Mouse (Mus musculus) heart, adult 2 months (tissue): ENCODE data around the gene Lhx4. TPM values are rescaled to one million over a fixed set of nuclear protein-coding genes. Genes with fewer than 3 reads are reported as not detected.
A peak's percentile ranks its signal among the peaks of the same experiment; 100 is the strongest.

Experiments
- DNase-seq, 2 experiments: peaks; one replicate each; pipeline ENCODE4 v3.0.0; 2021
- H3K27ac ChIP-seq: fragments of 200-600 bp; 2 replicates; pipeline ENCODE4 v1.8.1; 2022
- H3K27me3 ChIP-seq: fragments of 200-500 bp; 2 replicates; pipeline ENCODE4 v1.6.1; 2012; ENCODE audit warnings: mild to moderate bottlenecking, low read length, inconsistent platforms, mixed read lengths; ENCODE audit not compliant: control insufficient read depth, insufficient read depth
- H3K36me3 ChIP-seq: fragments of 200-500 bp; 2 replicates; pipeline ENCODE4 v1.6.1; 2012; ENCODE audit warnings: low read length, inconsistent platforms; ENCODE audit not compliant: control insufficient read depth, insufficient read depth
- H3K4me1 ChIP-seq: fragments of 200-500 bp; 2 replicates; pipeline ENCODE4 v1.6.1; 2011; ENCODE audit warnings: low read length; ENCODE audit not compliant: control insufficient read depth, insufficient read depth
- H3K4me3 ChIP-seq: fragments of 200-600 bp; 2 replicates; pipeline ENCODE4 v1.8.1; 2022
- H3K79me2 ChIP-seq: fragments of 200-500 bp; replicated peaks from 2 replicates; pipeline ENCODE4 v1.6.1; 2012; ENCODE audit warnings: mild to moderate bottlenecking, inconsistent platforms, low read length, moderate library complexity, mixed read lengths; ENCODE audit not compliant: control insufficient read depth, insufficient read depth
- H3K9ac ChIP-seq: fragments of 200-500 bp; 2 replicates; pipeline ENCODE4 v1.6.1; 2012; ENCODE audit warnings: low read depth, mild to moderate bottlenecking, control low read depth, inconsistent platforms, low read length, mixed read lengths
- CTCF ChIP-seq: fragments of 200-600 bp; IDR thresholded peaks from 2 replicates; pipeline ENCODE4 v1.8.1; 2022; ENCODE audit warnings: antibody characterized with exemption, mild to moderate bottlenecking, moderate library complexity
- EP300 ChIP-seq: fragments of 200-500 bp; IDR thresholded peaks from 2 replicates; pipeline ENCODE4 v1.6.1; 2011; ENCODE audit warnings: low read depth, low read length, control low read depth; ENCODE audit not compliant: insufficient read depth
- POLR2A ChIP-seq: fragments of 200-500 bp; IDR thresholded peaks from 2 replicates; pipeline ENCODE4 v1.6.1; 2011; ENCODE audit warnings: mild to moderate bottlenecking, low read depth, low read length, control low read depth; ENCODE audit not compliant: insufficient read depth
- WGBS: fragments of 180-500 bp; shearing (Covaris S2); methylation state at CpG from one replicate; pipeline ENCODE4 v1.1.7; 2018; 5-methylcytosine and 5-hydroxymethylcytosine counted together
- intact Hi-C: fragments of 180-260 bp; cut with DNase I; formaldehyde crosslinking; loops from one replicate; pipeline ENCODE4 v1.15.1; 2025
- polyA plus RNA-seq: library from polyadenylated mRNA; depleted of rRNA; stranded (reverse); fragments of >200 nt; gene quantifications from 2 replicates; pipeline ENCODE4 v1.2.3, GENCODE M21; 2012
- total RNA-seq, 2 experiments: library from RNA; stranded (reverse); gene quantifications; 2 replicates each; pipeline ENCODE4 v1.2.3; 2021

Lhx4 gene
- total and polyA plus RNA-seq, 3 experiments, result not detected

DNA sequence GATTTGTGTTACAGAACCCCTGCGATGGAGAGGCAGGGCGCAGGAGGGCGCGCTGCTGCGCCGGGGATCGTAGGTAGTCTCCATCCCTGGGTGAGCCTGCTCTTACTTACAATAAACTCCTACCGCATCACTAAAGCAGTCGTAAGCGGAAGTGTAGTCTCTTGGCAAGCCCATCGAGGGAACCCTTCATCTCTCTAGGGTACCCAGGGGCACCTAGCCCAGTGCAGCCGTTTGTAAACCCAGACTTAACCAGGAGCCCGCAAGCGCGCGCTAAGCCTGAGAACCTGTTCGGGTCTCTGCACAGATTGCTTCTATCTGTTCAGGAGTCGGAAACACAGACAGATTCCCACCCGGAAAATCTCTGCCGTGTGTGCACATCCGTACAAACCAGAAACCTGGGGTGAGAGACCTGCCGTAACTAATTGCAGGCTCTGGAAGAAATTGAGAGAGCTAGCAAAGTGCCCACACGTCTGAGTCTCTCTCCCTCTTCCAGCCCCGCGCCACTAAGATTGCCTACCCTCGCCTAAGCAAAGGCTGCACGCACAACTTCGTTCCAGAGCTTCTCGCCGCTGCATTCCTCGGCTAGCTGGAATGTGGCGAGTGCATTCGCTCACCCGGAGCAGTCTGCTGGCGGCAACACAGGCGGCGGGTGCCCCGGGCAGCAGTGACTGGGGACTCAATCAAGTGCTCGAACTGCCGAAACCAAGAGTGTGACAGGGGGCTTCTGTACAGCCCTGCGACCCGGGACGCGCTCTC is 10.7 kb downstream of the Lhx4 start:
- peak; percentile 26 to 38 for DNase-seq

DNA sequence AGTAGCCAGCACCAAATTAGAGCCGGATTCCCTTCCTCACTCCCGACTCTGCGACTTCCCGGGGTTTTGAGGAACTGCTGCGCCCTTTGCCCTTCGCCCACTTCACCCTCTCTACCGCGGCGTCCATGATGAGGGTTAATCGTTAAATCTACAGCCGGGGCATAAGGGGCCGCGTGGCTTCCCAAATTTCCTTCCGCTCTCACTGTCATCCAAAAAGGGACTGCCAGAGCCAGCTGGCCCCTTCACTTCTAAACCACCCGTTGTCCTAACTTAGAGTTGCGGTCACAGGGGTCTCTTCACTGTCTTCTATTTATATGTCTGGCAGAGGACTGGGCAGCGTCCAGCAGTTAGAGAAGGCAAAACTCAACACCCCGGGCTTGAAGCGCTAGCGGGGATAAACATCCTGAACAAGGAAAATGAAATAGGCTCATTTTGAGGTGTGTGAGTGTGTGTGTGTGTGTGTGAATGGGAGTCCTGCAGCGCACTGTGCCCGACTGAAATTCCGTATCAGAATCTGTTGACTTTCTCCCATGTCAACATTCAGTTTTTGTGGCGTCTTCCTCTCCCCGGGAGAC is 13.6 kb downstream of the Lhx4 start:
- TF ChIP-seq POLR2A, result no peak
- no peak for TF ChIP-seq CTCF
- intact Hi-C loops, result no loop called here
- WGBS, result 2% methylated on average over 25 of the region's 25 CpGs

More for the DNA sequence above, 10.7 kb downstream of the Lhx4 start:
- Histone ChIP-seq H3K4me1 (no peaks in the 10 kb centered on the region), H3K79me2 (no peaks in the 10 kb centered on the region), H3K9ac (no peak overlapping the region), H3K36me3 (no peaks in the 10 kb centered on the region), H3K27ac (no peak overlapping the region), H3K4me3 (peak overlapping the region; percentile 46; the same call in 1 of the 2 replicates), H3K27me3 (peaks cover 41% of the 10 kb centered on the region)
- TF ChIP-seq CTCF (no peak), EP300 (no peak), POLR2A (no peak)
- WGBS, result 1% methylated on average over 44 of the region's 44 CpGs
- intact Hi-C loops, result no loop called here

DNA sequence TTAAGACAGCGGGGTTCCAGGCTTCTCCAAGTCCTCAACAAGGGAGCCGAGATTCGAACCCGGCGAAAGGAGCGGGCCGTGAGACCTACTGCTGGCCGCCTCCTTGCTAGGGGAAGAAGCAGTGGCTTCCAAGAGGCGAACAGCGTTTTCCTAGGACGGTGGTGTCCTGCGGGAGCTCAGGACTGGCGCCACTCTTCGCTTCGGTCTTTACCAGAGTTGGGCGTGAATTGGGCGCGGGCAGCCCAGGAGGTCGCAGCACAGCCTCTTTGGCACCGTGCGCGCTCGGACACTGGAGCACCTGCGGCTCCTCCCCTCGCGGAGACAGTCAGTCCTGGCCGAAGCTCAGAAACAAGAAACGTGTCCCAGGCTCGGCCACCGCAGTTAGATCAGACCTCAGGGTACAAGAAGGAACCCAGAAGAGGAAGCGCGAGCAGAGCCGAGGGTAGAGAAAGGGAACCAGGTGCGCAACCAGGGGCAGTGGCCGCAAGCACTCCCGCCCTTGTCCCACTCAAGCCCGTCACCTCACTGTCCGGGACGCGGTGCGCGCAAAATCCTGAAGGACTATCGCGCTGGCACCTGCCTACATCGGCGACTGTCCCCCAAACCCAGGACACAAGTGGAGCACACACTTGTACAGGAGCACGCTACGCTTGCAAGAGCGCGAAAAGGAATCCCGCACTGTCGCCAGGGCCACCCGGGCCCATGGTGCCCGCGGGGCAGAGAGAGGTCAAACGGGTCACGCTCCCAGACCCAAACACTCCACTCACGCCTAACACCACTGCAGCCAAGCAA is 14.3 kb downstream of the Lhx4 start:
- 2% methylated on average over 58 of the region's 58 CpGs for WGBS
- no peak overlapping the region for H3K27ac ChIP-seq
- H3K36me3 ChIP-seq, result no peaks in the 10 kb centered on the region
- intact Hi-C loops, result no loop called here
- no peak overlapping the region for H3K4me3 ChIP-seq
- no peaks in the 10 kb centered on the region for H3K79me2 ChIP-seq
- H3K4me1 ChIP-seq, result no peaks in the 10 kb centered on the region
- H3K9ac ChIP-seq, result no peak overlapping the region
- peak; percentile 4 to 27 for DNase-seq
- peaks cover 36% of the 10 kb centered on the region for H3K27me3 ChIP-seq
- no peak for TF ChIP-seq POLR2A
- no peak for TF ChIP-seq EP300
- TF ChIP-seq CTCF, result no peak

More for the DNA sequence above, 13.6 kb downstream of the Lhx4 start:
- Histone ChIP-seq H3K36me3 (no peaks in the 10 kb centered on the region), H3K4me1 (no peaks in the 10 kb centered on the region), H3K4me3 (no peak overlapping the region), H3K27me3 (peaks cover 41% of the 10 kb centered on the region), H3K79me2 (no peaks in the 10 kb centered on the region), H3K27ac (no peak overlapping the region), H3K9ac (no peak overlapping the region)
- no peak for DNase-seq

DNA sequence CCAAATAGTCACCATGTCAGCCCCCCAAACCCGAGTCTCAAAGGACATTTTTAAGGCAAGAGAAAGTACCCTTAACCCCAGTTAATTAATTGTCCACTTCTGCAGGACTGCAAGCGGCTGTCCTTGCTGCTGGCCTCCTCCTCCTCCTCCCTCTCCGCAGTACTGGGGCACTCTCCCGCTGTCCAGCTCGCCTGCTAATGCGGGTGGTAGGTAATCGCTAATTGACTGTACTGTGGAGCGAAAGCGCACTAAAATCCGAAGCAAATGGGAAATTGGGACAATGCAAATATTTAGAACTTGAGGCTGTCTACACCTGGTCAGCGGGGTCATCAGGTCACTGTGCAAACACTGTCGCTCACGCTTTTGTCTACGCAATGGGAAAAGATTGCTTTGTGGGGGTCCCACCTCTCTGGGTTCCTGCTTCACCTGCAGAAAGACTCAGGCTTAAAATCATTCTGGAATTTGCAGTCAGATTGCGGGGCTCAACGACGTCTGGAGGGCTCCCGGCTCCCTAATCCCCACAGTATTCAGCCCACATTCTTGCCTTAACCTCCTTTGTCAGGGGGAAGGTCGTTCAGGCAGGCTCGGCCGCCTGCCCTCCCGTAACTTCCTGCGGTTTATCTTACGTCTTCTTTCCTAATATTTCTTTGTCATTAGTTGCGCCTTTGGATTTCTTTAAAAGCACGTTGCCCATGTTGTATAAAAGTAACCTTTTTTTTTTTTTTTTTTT is 15.2 kb downstream of the Lhx4 start:
- TF ChIP-seq POLR2A (no peak), CTCF (no peak), EP300 (no peak)
- no peak overlapping the region for H3K27ac ChIP-seq
- no peaks in the 10 kb centered on the region for H3K36me3 ChIP-seq
- DNase-seq, result no peak
- H3K9ac ChIP-seq, result no peak overlapping the region
- H3K4me3 ChIP-seq, result no peak overlapping the region
- H3K27me3 ChIP-seq, result peaks cover 34% of the 10 kb centered on the region
- no peaks in the 10 kb centered on the region for H3K79me2 ChIP-seq
- H3K4me1 ChIP-seq, result no peaks in the 10 kb centered on the region
- intact Hi-C loops, result no loop called here
- WGBS, result 6% methylated on average over 26 of the region's 26 CpGs

DNA sequence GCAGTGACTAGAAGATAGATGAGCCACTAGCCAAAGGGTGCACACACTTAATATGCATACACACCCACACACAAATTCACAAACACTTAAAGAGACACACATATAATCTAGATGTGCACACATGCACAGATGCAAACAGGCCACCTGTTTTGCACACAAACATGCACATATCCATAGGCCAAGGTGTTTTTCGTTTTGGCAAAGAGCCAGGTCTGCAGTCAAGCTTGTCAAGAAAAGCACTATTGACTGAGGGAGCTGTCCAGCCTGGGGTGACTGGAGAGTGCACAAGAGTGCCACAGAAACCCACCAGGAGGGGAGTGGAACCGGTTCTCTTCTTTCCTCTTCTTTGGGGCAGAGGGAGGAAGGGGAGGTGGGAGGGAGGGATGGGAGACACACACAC is 20.3 kb downstream of the Lhx4 start:
- Histone ChIP-seq H3K9ac (no peak overlapping the region), H3K27me3 (peaks cover 12% of the 10 kb centered on the region), H3K79me2 (no peaks in the 10 kb centered on the region), H3K4me3 (no peak overlapping the region), H3K4me1 (no peaks in the 10 kb centered on the region), H3K27ac (no peak overlapping the region), H3K36me3 (no peaks in the 10 kb centered on the region)
- no peak for DNase-seq
- intact Hi-C loops, result no loop called here
- WGBS, result 0% methylated on average over 2 of the region's 2 CpGs
- TF ChIP-seq POLR2A (no peak), CTCF (no peak), EP300 (no peak)
